12 mouse cellular contexts compared by ENCODE assay signal in genomic region chr11:63252968-63253602, GRCm38 (mm10).
DNase-seq lines count a peak whose midpoint lies in the region; ATAC-seq and TF ChIP-seq lines count a peak whose summit lies in the region.
"Had no signal": no experiment of that assay in that cellular context is flagged by ENCODE, and none has a peak within 500 bp of the region (broad histone marks: within the 10 kb centered on the region; RNA-seq: fewer than 3 reads in every experiment).

No protein-coding gene starts in this region.

- DNase-seq in hindbrain, embryonic 11.5 days (ENCODE audit: low spot score) = no peak
- DNase-seq in midbrain, embryonic 11.5 days (ENCODE audit: low spot score, missing footprints) = no peak
- peak; percentile 30 to 62 for DNase-seq in lung, postnatal 4 days
- no peak for DNase-seq in testis, postnatal 14 days (ENCODE audit: low spot score)
- no peak for DNase-seq in testis, postnatal 10 days (ENCODE audit: low spot score)
- DNase-seq: thymus, adult 2 months had no signal

- no peak overlapping the region for H3K4me2 ChIP-seq in hindbrain, embryonic 12.5 days (replicated peaks)
- no peak overlapping the region for H3K4me2 ChIP-seq in hindbrain, embryonic 11.5 days (replicated peaks; ENCODE audit: low read depth, low read length)
- no peak overlapping the region for H3K4me2 ChIP-seq in midbrain, embryonic 13.5 days (replicated peaks)
- no peak overlapping the region for H3K4me2 ChIP-seq in midbrain, embryonic 11.5 days
- H3K4me2 ChIP-seq: embryonic facial prominence, embryonic 12.5 days; heart, embryonic 13.5 days had no signal

- H3K9me3 ChIP-seq in hindbrain, embryonic 12.5 days (replicated peaks) = no peaks in the 10 kb centered on the region
- H3K9me3 ChIP-seq in hindbrain, embryonic 11.5 days (ENCODE audit: control insufficient read depth, low read length) = no peaks in the 10 kb centered on the region
- no peaks in the 10 kb centered on the region for H3K9me3 ChIP-seq in midbrain, embryonic 13.5 days
- H3K9me3 ChIP-seq in midbrain, embryonic 11.5 days (ENCODE audit: control insufficient read depth, low read length) = no peaks in the 10 kb centered on the region
- H3K9me3 ChIP-seq: embryonic facial prominence, embryonic 12.5 days; heart, embryonic 13.5 days had no signal

- WGBS in hindbrain, embryonic 12.5 days = 49% methylated on average over 5 of the region's 5 CpGs
- 61% methylated on average over 5 of the region's 5 CpGs for WGBS in hindbrain, embryonic 11.5 days
- WGBS in midbrain, embryonic 13.5 days = 56% methylated on average over 5 of the region's 5 CpGs
- WGBS in midbrain, embryonic 11.5 days = 72% methylated on average over 5 of the region's 5 CpGs

- no peak overlapping the region for H3K4me3 ChIP-seq in hindbrain, embryonic 12.5 days
- H3K4me3 ChIP-seq in hindbrain, embryonic 11.5 days (ENCODE audit: low read depth, low read length) = no peak overlapping the region
- no peak overlapping the region for H3K4me3 ChIP-seq in midbrain, embryonic 13.5 days (replicated peaks)
- H3K4me3 ChIP-seq in midbrain, embryonic 11.5 days (ENCODE audit: low read depth, low read length) = no peak overlapping the region
- H3K4me3 ChIP-seq in embryonic fibroblast, embryonic 13.5 days (ENCODE audit: insufficient read depth, low read length) = no peak overlapping the region
- H3K4me3 ChIP-seq: embryonic facial prominence, embryonic 12.5 days; heart, embryonic 13.5 days had no signal

- no peak for TF ChIP-seq POLR2A in embryonic fibroblast, embryonic 13.5 days (IDR thresholded peaks at IDR 0.05; ENCODE audit: low read depth, low read length)

- ATAC-seq in hindbrain, embryonic 12.5 days (ENCODE audit: low FRiP score) = no peak
- ATAC-seq in hindbrain, embryonic 11.5 days (ENCODE audit: low FRiP score) = no peak
- no peak for ATAC-seq in midbrain, embryonic 13.5 days
- no peak for ATAC-seq in midbrain, embryonic 11.5 days (ENCODE audit: low FRiP score)
- ATAC-seq: activated CD4-positive, CD25-positive, alpha-beta regulatory T cell, adult 4 months had no signal

- peak overlapping the region; percentile 70 for H3K27ac ChIP-seq in hindbrain, embryonic 12.5 days
- H3K27ac ChIP-seq in hindbrain, embryonic 11.5 days (ENCODE audit: low read depth, low read length) = no peak overlapping the region
- peak overlapping the region; percentile 39; the same call in 1 of the 2 replicates for H3K27ac ChIP-seq in midbrain, embryonic 13.5 days
- H3K27ac ChIP-seq in midbrain, embryonic 11.5 days (ENCODE audit: low read depth, low read length) = no peak overlapping the region
- H3K27ac ChIP-seq in embryonic fibroblast, embryonic 13.5 days (ENCODE audit: insufficient read depth, low read length) = peak overlapping the region; percentile 41; the same call in 1 of the 2 replicates
- H3K27ac ChIP-seq: embryonic facial prominence, embryonic 12.5 days; heart, embryonic 13.5 days had no signal

- no peak overlapping the region for H3K9ac ChIP-seq in hindbrain, embryonic 12.5 days
- H3K9ac ChIP-seq in hindbrain, embryonic 11.5 days (ENCODE audit: low read depth, low read length) = no peak overlapping the region
- no peak overlapping the region for H3K9ac ChIP-seq in midbrain, embryonic 13.5 days (replicated peaks)
- no peak overlapping the region for H3K9ac ChIP-seq in midbrain, embryonic 11.5 days (ENCODE audit: low read length)
- H3K9ac ChIP-seq: embryonic facial prominence, embryonic 12.5 days; heart, embryonic 13.5 days had no signal

- no peaks in the 10 kb centered on the region for H3K27me3 ChIP-seq in hindbrain, embryonic 12.5 days
- no peaks in the 10 kb centered on the region for H3K27me3 ChIP-seq in hindbrain, embryonic 11.5 days (ENCODE audit: control insufficient read depth, insufficient read depth, low read length)
- H3K27me3 ChIP-seq in midbrain, embryonic 13.5 days = peaks cover 4% of the 10 kb centered on the region; the same call in 1 of the 2 replicates
- H3K27me3 ChIP-seq in midbrain, embryonic 11.5 days (ENCODE audit: control insufficient read depth, insufficient read depth, low read length) = no peaks in the 10 kb centered on the region
- H3K27me3 ChIP-seq: embryonic facial prominence, embryonic 12.5 days; heart, embryonic 13.5 days had no signal

- H3K36me3 ChIP-seq in hindbrain, embryonic 12.5 days = no peaks in the 10 kb centered on the region
- no peaks in the 10 kb centered on the region for H3K36me3 ChIP-seq in hindbrain, embryonic 11.5 days (ENCODE audit: control insufficient read depth, insufficient read depth, low read length)
- no peaks in the 10 kb centered on the region for H3K36me3 ChIP-seq in midbrain, embryonic 13.5 days
- H3K36me3 ChIP-seq in midbrain, embryonic 11.5 days (ENCODE audit: control insufficient read depth, insufficient read depth, low read length) = no peaks in the 10 kb centered on the region
- H3K36me3 ChIP-seq: embryonic facial prominence, embryonic 12.5 days; heart, embryonic 13.5 days had no signal

- no peak for TF ChIP-seq CTCF in embryonic fibroblast, embryonic 13.5 days (IDR thresholded peaks at IDR 0.05; ENCODE audit: borderline replicate concordance, insufficient read depth, low read length)

- H3K4me1 ChIP-seq in hindbrain, embryonic 12.5 days = peaks cover 11% of the 10 kb centered on the region
- H3K4me1 ChIP-seq in hindbrain, embryonic 11.5 days (replicated peaks; ENCODE audit: control insufficient read depth, insufficient read depth, low read length) = no peaks in the 10 kb centered on the region; the same call in 1 of the 2 replicates
- H3K4me1 ChIP-seq in midbrain, embryonic 13.5 days (replicated peaks) = peaks cover 13% of the 10 kb centered on the region
- no peaks in the 10 kb centered on the region for H3K4me1 ChIP-seq in midbrain, embryonic 11.5 days (ENCODE audit: control insufficient read depth, insufficient read depth, low read length)
- peaks cover 11% of the 10 kb centered on the region for H3K4me1 ChIP-seq in embryonic fibroblast, embryonic 13.5 days (ENCODE audit: control insufficient read depth, insufficient read depth, low read length)

Comparison
In these comparisons a context has a peak if more than half of its experiments do, and no peak if none do; other contexts are left out.
1. H3K27ac ChIP-seq: peak in hindbrain, embryonic 12.5 days (single experiment), midbrain, embryonic 13.5 days (single experiment) and embryonic fibroblast, embryonic 13.5 days (single experiment); none in hindbrain, embryonic 11.5 days (single experiment) and midbrain, embryonic 11.5 days (single experiment).
2. DNase-seq: peak in lung, postnatal 4 days (2 of 2); none in hindbrain, embryonic 11.5 days (single experiment), midbrain, embryonic 11.5 days (single experiment), testis, postnatal 14 days (single experiment) and testis, postnatal 10 days (single experiment).